Mouse (Mus musculus) macrophage (primary cell): ENCODE measurements at regions not wholly inside any gene's neighbourhood (a gene's known extent, or its start where the extent isn't known, plus 50 kb on each side); places are given as distances from the start of the nearest gene placed in this dataset.

Experiments
- H3K27ac ChIP-seq: fragments of 350-480 bp; formaldehyde crosslinking; 2 replicates; pipeline ENCODE4 v1.9.0; 2021
- H3K36me3 ChIP-seq: fragments of 350-480 bp; formaldehyde crosslinking; 2 replicates; pipeline ENCODE4 v1.9.0; 2021; ENCODE audit errors: inconsistent target
- H3K4me3 ChIP-seq: fragments of 350-480 bp; formaldehyde crosslinking; 2 replicates; pipeline ENCODE4 v1.9.0; 2021; ENCODE audit errors: inconsistent target
- H3K79me2 ChIP-seq: fragments of 350-480 bp; formaldehyde crosslinking; 2 replicates; pipeline ENCODE4 v1.9.0; 2021; ENCODE audit errors: inconsistent target
- WGBS: methylation state at CpG from one replicate; pipeline ENCODE4 v1.1.7; 2026; ENCODE audit warnings: inconsistent platforms; ENCODE audit not compliant: missing documents; 5-methylcytosine and 5-hydroxymethylcytosine counted together

- Histone ChIP-seq H3K36me3 (no peaks in the 10 kb centered on the region), H3K27ac (no peak overlapping the region), H3K4me3 (no peak overlapping the region), H3K79me2 (no peaks in the 10 kb centered on the region)
- 81% methylated on average over 3 of the region's 4 CpGs for WGBS
These were observed 130.7 kb upstream of the Acsl4 start for GRCm38 (mm10) chrX:142521063-142521462.

GRCm38 (mm10) chrX:142526953-142527352, 136.6 kb upstream of the Acsl4 start:
- Histone ChIP-seq H3K4me3 (no peak overlapping the region), H3K27ac (no peak overlapping the region), H3K79me2 (no peaks in the 10 kb centered on the region), H3K36me3 (no peaks in the 10 kb centered on the region)
- WGBS = 40% methylated on average over 1 of the region's 1 CpGs

GRCm38 (mm10) chrX:142529892-142530291, 139.6 kb upstream of the Acsl4 start:
- Histone ChIP-seq H3K27ac (no peak overlapping the region), H3K79me2 (no peaks in the 10 kb centered on the region), H3K36me3 (no peaks in the 10 kb centered on the region), H3K4me3 (no peak overlapping the region)
- 80% methylated on average over 7 of the region's 7 CpGs for WGBS

GRCm38 (mm10) chrX:142534780-142535179, 144.4 kb upstream of the Acsl4 start:
- no peak overlapping the region for H3K4me3 ChIP-seq
- 47% methylated on average over 8 of the region's 8 CpGs for WGBS
- H3K36me3 ChIP-seq = no peaks in the 10 kb centered on the region
- no peak overlapping the region for H3K27ac ChIP-seq
- H3K79me2 ChIP-seq = no peaks in the 10 kb centered on the region

GRCm38 (mm10) chrX:142535540-142535939, 145.2 kb upstream of the Acsl4 start:
- 100% methylated on average over 1 of the region's 1 CpGs for WGBS
- Histone ChIP-seq H3K27ac (no peak overlapping the region), H3K36me3 (no peaks in the 10 kb centered on the region), H3K79me2 (no peaks in the 10 kb centered on the region), H3K4me3 (no peak overlapping the region)

GRCm38 (mm10) chrX:142535954-142536353, 145.3 kb upstream of the Tmem164 start:
- no peak overlapping the region for H3K4me3 ChIP-seq
- H3K27ac ChIP-seq = no peak overlapping the region
- no peaks in the 10 kb centered on the region for H3K36me3 ChIP-seq
- 64% methylated on average over 2 of the region's 2 CpGs for WGBS
- no peaks in the 10 kb centered on the region for H3K79me2 ChIP-seq

GRCm38 (mm10) chrX:142537259-142537963, 143.8 kb upstream of the Tmem164 start:
- no peaks in the 10 kb centered on the region for H3K36me3 ChIP-seq
- WGBS = 38% methylated on average over 5 of the region's 5 CpGs
- peak overlapping the region; percentile 65 for H3K27ac ChIP-seq
- H3K79me2 ChIP-seq = no peaks in the 10 kb centered on the region
- H3K4me3 ChIP-seq = no peak overlapping the region

GRCm38 (mm10) chrX:142540264-142540663, 140.9 kb upstream of the Tmem164 start:
- Histone ChIP-seq H3K36me3 (no peaks in the 10 kb centered on the region), H3K79me2 (no peaks in the 10 kb centered on the region), H3K27ac (no peak overlapping the region), H3K4me3 (no peak overlapping the region)
- WGBS = 14% methylated on average over 6 of the region's 7 CpGs

GRCm38 (mm10) chrX:142552196-142552595, 129.0 kb upstream of the Tmem164 start:
- Histone ChIP-seq H3K79me2 (no peaks in the 10 kb centered on the region), H3K4me3 (no peak overlapping the region), H3K27ac (no peak overlapping the region), H3K36me3 (no peaks in the 10 kb centered on the region)
- WGBS = 87% methylated on average over 4 of the region's 4 CpGs

GRCm38 (mm10) chrX:142554161-142554560, 127.0 kb upstream of the Tmem164 start:
- WGBS = 8% methylated on average over 5 of the region's 5 CpGs
- no peak overlapping the region for H3K27ac ChIP-seq
- H3K4me3 ChIP-seq = no peak overlapping the region
- no peaks in the 10 kb centered on the region for H3K36me3 ChIP-seq
- no peaks in the 10 kb centered on the region for H3K79me2 ChIP-seq

GRCm38 (mm10) chrX:142557496-142557895, 123.7 kb upstream of the Tmem164 start:
- Histone ChIP-seq H3K4me3 (no peak overlapping the region), H3K79me2 (no peaks in the 10 kb centered on the region), H3K27ac (no peak overlapping the region), H3K36me3 (no peaks in the 10 kb centered on the region)
- WGBS = no CpG with 5 or more reads among the region's 5 CpGs

- Histone ChIP-seq H3K36me3 (no peaks in the 10 kb centered on the region), H3K4me3 (no peak overlapping the region), H3K27ac (no peak overlapping the region), H3K79me2 (no peaks in the 10 kb centered on the region)
- 69% methylated on average over 2 of the region's 2 CpGs for WGBS
These were observed 120.8 kb upstream of the Tmem164 start for GRCm38 (mm10) chrX:142560209-142560912.

GRCm38 (mm10) chrX:142561788-142562187, 119.4 kb upstream of the Tmem164 start:
- WGBS = 59% methylated on average over 5 of the region's 5 CpGs
- Histone ChIP-seq H3K4me3 (no peak overlapping the region), H3K27ac (no peak overlapping the region)

GRCm38 (mm10) chrX:142564186-142564585, 117.0 kb upstream of the Tmem164 start:
- no peak overlapping the region for H3K27ac ChIP-seq
- WGBS = 91% methylated on average over 8 of the region's 9 CpGs
- no peak overlapping the region for H3K4me3 ChIP-seq
- no peaks in the 10 kb centered on the region for H3K79me2 ChIP-seq
- no peaks in the 10 kb centered on the region for H3K36me3 ChIP-seq

More at GRCm38 (mm10) chrX:142561788-142562187, 119.4 kb upstream of the Tmem164 start:
- Histone ChIP-seq H3K36me3 (no peaks in the 10 kb centered on the region), H3K79me2 (no peaks in the 10 kb centered on the region)

GRCm38 (mm10) chrX:142571772-142572171, 109.4 kb upstream of the Tmem164 start:
- Histone ChIP-seq H3K36me3 (no peaks in the 10 kb centered on the region), H3K4me3 (no peak overlapping the region)

More at GRCm38 (mm10) chrX:142571772-142572171, 109.4 kb upstream of the Tmem164 start:
- Histone ChIP-seq H3K27ac (no peak overlapping the region), H3K79me2 (no peaks in the 10 kb centered on the region)
